Mouse (Mus musculus) heart, postnatal 10 days (tissue): ENCODE results near the gene Olfr1480. TPM values are rescaled to one million over a fixed set of nuclear protein-coding genes. Genes with fewer than 3 reads are reported as not detected.

Experiments used
- DNase-seq, 2 experiments: peaks; one replicate each; pipeline ENCODE4 v3.0.0; 2021
- intact Hi-C: fragments of 180-260 bp; cut with DNase I; formaldehyde crosslinking; loops from one replicate; pipeline ENCODE4 v1.15.1; 2025
- total RNA-seq, 2 experiments: library from RNA; stranded (reverse); gene quantifications; 2 replicates each; pipeline ENCODE4 v1.2.3; 2021

The Olfr1480 gene
- not detected for total RNA-seq

DNA sequence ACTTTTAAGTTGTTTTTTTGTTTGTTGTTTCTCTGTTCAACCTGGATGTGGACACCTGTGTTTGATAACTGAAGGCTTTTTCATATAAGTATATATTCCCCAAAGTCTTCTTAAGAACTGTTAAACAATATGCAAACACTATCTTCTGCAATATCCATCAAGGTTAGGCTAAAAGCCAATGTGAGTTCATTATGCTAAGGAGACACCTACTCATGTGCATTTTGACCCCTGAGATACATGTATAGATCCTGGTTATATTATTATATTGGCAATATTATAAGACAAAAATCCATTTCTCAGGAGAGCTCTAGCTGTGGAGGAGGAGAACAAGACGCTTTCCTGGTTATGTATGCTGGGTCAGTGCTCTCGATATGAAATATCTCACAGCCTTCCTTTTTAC lies at the start of gene Olfr1480:
Gene Olfr1480 (plus strand): TSS at position 301 of the 400 bp plus-strand sequence.
- intact Hi-C loops: no loop called here
- no peak for DNase-seq

DNA sequence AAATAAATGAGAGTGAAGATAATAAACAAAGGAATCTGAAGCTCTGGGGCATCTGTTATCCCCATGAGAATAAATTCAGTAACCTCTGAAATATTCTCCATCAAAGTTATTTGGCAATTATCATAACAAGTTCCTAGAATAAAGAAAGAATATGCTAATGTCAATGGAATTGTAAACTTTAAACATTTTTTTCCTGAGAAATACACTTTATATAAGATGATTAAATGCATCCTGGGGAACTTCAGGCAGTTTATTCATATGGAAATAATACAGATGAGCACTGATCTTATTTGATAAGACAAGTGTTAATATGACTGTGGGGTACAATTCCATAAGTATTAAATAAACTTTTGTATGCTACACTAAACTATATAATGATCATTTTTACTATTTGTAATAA lies 47.6 kb upstream of the Olfr1480 start, which contains the start of gene Olfr1475:
Gene Olfr1475 (minus strand): TSS at position 101 of the 400 bp plus-strand sequence.
- DNase-seq: no peak
- intact Hi-C loops: no loop called here

DNA sequence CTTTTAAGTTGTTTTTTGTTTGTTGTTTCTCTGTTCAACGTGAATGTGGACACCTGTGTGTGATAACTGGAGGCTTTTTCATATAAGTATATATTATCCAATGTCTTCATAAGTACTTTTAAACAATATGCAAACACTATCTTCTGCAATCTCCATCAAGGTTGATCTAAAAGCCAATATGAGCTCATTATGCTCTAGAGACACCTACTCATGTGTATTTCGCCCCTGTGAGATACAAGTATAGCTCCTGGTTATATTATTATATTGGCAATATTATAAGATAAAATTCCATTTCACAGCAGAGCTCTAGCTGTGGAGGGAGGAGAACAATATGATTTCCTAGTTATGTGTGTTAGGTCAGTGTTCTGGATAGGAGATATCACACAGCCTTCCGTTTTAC lies 27.5 kb upstream of the Olfr1480 start, which contains the start of gene Olfr1477:
Gene Olfr1477 (plus strand): TSS at position 301 of the 400 bp plus-strand sequence.
- DNase-seq: no peak
- intact Hi-C loops: no loop called here

Other genes starting within 250 kb of the Olfr1480 start
- not detected for gene Olfr1465, start 212.4 kb upstream of the Olfr1480 start, total RNA-seq
- not detected for gene Olfr1466, start 189.1 kb upstream of the Olfr1480 start, total RNA-seq
- not detected for gene Olfr1467, start 165.7 kb upstream of the Olfr1480 start, total RNA-seq
- not detected for gene Olfr1469, start 120.1 kb upstream of the Olfr1480 start, total RNA-seq
- gene Olfr1471, start 84.5 kb upstream of the Olfr1480 start, total RNA-seq: not detected
- gene Olfr1472, start 71.8 kb upstream of the Olfr1480 start, total RNA-seq: not detected
- gene Olfr1474, start 58.3 kb upstream of the Olfr1480 start, total RNA-seq: not detected
- gene Olfr1475, start 47.7 kb upstream of the Olfr1480 start, total RNA-seq: not detected
- gene Olfr1477, start 27.4 kb upstream of the Olfr1480 start, total RNA-seq: not detected
- gene Olfr1484, start 55.6 kb downstream of the Olfr1480 start, total RNA-seq: not detected
- not detected for gene Olfr1487, start 89.5 kb downstream of the Olfr1480 start, total RNA-seq
- not detected for gene Olfr1489, start 103.7 kb downstream of the Olfr1480 start, total RNA-seq
- gene Olfr1490, start 123.2 kb downstream of the Olfr1480 start, total RNA-seq: not detected
- not detected for gene Olfr1491, start 169.4 kb downstream of the Olfr1480 start, total RNA-seq
- gene Olfr1493-ps1, start 195.4 kb downstream of the Olfr1480 start, total RNA-seq: not detected
- not detected for gene Olfr1494, start 211.8 kb downstream of the Olfr1480 start, total RNA-seq
- gene Olfr1495, start 236.7 kb downstream of the Olfr1480 start, total RNA-seq: not detected
- gene Olfr1496, start 250.0 kb downstream of the Olfr1480 start, total RNA-seq: not detected